Mouse (Mus musculus) kidney, postnatal 36 days (tissue): ENCODE results near the gene Mark1.

Experiments
- DNase-seq, 2 experiments: peaks; one replicate each; pipeline ENCODE4 v3.0.0; 2021 to 2022; ENCODE audit warnings: mixed read lengths in 2 of 2

Mark1 gene

DNA sequence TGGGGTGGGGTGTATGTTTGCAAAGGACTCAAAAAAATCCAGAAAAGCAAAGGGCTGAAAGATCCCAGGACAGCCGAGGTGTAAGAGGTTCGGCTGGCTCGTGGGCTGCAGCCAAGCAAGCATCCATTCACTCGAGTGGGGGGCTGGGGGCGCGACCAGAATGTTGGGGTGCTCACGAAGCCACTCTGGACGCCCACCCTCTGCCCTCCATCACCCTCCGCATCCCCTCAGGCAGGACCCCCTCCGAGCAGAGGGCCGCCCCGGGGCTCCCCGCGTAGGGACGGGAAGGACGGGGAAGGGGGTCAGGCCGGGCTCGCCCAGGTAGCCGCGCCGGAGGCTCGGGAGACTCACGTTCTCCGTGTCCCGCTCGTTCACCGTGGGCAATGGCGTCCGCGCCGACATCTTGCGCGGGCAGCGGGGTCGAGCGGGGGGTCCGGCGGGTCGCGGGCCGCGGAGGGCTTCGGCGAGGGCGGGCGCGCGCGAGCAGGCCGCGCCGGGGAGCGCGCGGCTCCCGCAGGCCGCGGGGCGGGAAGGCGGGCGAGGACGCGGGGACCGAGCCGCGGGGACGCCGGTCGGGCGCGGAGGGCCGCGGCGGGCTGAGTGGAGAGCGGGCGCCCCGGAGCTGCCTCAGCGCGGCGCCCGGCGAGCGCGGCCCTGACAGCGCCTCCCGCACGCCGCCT is at the start of gene Mark1:
Mark1 (minus strand) TSS at position 500 of the 680 bp plus-strand sequence.
- peak in 1 of 2 experiments; percentile 27 for DNase-seq

DNA sequence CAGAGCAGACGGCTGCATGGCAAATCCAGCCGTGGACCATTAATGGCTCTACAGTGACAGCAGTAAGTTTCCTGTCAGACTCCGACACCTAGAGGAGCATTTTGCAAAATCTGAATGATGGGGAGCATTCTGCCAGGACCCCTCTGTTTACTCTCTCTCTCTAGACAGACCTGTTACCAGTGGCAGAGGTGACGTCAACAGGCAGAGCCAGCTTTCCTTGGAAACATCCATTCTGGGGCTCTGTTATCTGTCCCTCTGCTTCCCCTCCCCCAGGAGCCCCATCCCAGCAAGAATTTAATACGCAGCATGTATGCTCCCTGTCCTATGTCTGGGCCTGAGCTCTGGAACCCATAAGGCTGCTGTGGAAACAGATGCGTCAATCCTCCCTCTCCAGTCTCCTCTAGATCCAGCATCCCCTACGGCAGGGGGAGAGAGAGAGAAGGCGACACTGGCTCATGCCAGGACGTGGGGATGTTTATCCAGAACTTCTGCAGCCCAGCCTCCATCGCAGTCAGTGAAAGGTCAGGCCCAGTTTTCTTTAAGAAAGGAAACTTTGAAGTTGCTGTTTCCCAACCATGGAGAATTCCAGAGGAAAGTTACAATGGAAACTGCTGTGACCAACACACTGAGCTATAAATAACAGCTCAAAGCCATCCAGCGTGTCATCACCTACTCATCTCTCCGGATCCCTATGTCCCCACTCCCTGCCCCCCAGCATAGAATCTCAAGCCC is 48.3 kb upstream of the Mark1 start:
- no peak for DNase-seq

DNA sequence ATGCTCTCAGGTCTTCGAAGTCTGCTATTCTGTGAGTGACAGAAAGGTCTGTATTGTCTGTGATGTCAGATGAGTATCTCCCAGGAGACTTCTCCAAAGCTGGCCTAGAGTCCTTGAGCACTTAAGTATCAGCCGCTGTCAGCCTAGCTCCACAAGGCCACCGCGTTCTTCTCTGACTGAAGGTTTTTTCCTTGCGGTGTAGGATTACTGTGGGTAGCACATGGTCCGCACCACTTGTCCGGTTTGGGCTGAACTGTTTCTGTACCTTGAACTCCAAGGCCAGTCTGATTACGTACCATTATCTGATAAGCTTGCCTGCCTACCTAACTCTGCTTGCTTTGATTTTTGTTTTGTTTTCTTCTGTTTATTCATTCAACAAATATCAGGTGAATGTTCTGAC is 47.1 kb upstream of the Mark1 start:
- DNase-seq, result no peak

DNA sequence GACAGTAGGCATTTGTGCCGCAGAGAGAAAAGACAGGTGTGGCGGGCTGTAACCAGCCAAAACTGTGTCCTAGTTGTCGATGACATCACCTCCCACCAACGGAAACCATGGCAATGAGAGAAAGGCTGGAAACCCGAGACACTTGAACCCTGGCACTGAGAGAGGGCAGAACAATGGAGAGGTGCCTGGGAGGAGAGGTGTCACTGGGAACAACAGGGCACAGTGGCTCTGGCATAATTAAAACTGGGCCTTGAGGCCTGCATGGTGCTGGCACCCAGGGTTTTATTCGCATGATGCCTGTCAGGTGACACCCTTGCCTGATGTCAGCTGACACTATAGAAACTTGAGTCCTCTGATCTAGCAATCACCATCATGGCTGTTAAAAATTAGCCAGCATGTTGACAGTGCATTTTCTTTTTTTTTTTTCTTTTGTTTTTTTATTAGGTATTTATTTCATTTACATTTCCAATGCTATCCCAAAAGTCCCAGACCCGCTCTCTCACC is 38.9 kb upstream of the Mark1 start:
- no peak for DNase-seq

DNA sequence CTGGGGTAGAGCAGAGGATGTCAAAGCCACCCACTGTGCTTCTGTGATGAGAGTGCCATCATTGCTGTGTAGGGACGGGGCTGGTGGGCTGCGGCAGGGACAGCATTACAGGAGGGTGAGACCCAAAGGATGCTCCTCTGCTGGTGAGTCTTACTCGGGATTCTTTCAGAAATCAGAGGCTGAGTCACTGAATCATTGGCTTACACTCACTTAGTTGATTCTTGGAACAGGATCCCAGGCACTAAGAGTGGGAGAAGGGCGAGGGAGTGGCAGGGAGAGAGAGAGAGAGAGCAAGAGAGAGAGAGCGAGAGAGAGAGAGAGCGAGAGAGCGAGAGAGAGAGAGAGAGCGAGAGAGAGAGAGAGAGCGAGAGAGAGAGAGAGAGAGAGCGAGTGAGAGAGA is 31.2 kb upstream of the Mark1 start:
- DNase-seq, result no peak

DNA sequence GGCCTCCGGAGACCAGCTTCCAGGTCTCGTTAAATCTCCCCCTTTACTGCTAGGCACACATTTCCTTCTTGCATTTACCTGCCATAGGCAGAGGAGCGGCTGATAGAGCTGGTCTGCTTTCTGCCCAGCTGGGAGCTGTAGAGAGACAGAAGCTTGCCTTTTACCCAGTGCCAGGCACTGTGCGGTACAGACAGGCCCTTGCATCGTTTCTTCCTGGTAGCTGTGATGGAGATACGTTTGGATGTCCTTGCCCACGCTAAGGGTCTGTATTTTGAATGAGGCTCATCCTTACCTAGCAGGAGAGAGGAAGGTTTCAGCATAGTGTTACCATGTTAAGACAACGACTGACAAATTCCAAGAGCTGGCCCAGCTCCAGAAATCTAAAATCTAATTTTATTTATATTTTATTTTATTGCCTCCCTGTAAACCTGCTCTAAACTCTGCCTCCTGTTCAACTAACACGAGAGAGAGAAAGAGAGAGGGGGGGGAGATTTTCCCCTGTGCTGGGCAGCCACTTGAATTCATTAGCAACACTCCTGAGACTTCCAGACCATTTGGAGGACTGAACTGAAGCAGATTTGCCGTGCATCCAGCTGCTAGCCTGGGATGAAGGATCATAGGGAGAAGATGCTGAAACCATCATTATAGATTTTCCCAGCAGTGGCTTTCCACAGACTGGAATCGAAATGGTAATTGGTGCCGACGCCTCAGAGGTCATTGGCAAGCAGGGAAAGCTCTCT is 21.2 kb upstream of the Mark1 start:
- DNase-seq, result no peak

DNA sequence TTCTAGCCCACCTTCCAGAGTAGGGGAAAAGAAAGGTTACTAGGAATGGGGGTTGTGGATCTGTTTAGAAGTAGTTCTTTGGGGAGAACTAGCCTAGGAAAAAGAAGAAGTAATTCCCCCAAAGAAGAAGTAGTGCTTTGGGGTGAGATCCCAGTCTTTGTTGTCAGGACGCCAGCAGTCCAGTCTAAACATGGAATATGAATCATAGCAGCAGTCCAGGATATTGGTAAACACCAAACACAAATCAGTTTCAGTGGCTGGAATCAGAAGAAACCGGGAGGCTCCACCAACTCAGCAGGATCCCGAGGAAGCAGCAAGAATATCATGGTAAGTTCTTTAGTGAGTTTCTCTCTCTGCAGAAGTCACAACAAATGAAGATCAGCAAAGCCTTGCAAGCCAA is 13.2 kb upstream of the Mark1 start:
- DNase-seq, result no peak

DNA sequence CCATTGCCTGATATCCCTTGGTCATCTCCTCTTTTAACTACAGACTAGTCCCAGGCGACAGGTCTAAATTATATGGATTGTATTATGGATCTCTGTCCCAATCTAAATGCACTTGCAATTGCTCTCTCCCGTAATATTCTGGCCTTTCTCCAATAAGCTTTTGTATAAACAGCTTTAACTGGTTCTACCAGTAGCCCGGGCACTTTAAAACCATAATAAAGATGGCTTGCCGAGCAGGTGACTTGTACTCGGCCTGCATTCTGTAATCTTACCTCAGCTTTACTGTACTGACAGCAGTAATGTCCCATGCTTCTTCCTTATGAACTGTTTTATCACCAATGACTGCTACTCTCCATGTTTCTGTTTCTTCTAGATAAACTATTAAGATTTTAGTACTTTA is 7.7 kb upstream of the Mark1 start:
- no peak for DNase-seq

DNA sequence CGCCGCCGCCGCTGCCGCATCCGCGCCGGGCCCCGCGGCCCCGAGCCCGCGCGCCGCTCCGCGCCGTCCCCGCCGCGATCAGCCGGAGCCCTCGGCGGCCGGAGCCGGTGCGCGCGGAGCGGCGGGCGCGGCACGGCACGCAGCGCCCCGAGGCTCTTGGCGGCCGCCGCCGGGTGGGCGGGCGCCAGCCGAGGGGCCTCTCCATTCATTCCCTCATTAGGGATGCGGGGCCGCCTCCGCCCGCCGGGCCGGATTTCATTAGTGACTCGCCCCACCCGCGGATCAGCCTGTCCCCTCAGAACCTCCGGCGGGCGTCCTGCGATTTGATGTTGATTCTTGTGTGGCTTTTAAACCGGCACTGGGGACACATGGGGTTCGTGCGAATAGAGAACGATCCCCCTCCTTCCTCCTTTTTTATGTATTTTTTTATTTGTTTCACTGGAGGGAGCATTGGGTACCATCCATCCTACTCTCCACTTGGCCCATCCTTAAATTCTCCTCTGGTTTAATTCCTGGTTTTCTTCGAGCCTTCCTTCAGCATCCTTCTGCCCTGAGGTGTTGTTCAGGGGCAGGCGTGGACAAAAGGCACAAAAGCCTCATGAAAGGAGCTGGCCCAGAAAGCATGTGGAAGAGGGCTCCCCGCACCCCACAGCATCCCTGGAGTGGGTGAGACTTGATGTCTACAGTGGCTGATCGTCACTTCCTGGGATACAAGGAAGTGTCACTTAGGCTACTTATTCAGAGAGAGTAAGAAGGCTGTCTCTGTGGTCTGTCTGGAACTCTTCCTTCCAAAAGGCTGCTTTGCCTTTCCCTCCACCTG is 620 bp upstream of the Mark1 start:
- DNase-seq, result peak; percentile 8 to 27

DNA sequence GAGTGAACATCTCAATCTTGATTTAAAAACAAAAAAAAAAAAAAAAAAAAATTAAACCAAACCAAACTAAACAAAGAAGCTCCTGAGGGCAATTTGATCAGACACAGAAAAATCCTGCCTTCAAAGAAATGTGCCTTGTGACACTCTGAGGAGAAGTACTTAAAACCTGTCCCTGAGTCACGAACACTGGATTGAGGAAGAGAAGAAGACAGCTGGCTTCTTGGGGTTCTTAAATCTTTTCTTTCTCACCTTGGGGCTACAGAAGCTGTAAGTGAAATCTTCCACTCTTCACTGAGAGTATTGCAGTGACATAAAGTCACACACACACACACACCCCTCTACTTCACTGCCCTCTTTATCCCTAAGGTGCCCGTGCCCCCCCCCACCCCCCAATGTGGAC is 739 bp downstream of the Mark1 start:
- no peak for DNase-seq

DNA sequence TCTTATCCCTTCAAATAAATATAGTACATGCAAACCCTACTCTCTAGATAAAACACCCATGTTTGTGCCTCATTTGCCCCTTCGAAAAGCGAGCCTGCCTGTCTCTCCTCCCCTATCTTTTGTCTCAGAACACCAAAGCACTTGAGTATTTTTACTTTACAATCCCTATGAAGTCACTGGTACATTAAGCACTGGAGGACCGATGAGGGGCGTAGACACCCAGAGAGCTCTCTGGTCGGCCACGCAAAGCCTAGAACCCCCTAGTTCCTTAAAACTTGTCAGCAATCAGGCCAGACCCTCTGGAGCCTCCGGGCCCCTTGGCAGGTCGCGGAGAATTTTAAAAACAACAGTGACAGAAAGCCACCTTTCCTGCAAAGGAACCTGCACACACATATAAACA is 1.2 kb downstream of the Mark1 start:
- DNase-seq, result no peak

DNA sequence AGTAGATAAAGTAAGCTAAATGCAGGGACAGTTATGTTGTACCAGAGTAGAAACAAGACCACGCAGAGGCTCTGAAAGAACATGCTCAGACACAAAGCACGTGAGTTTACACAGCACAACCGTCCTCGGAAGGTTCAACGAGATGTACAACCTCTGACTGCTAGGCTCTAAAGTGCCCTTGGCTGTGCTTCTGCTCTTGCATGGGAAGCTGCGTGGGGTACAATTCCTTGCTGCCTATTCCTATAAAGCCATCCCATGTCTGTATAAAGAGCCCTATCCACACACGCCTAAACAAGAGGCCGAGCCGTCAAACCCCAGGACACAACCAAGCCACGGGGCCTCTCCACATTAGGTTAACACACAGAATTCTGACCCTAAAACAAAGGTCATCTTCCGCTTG is 1.9 kb downstream of the Mark1 start:
- no peak for DNase-seq

DNA sequence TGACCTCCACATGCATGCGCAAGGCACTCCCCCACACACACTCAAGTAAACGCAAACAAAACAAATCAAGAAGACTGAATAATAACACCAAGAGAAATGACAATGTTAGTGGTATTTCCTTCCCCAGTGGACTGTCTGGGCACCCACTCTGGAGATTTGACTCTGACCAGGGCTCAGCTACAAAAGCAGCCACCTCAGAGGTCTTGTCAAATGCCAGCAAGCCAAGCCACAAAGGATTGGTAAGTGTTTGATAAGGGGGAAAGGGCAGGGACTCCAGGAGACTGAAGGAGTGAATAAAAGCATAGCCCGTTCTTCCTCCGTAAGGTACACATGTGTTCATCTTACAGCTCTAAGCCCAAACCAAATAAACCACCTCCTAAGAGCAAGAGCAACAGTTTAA is 4.0 kb downstream of the Mark1 start:
- no peak for DNase-seq

DNA sequence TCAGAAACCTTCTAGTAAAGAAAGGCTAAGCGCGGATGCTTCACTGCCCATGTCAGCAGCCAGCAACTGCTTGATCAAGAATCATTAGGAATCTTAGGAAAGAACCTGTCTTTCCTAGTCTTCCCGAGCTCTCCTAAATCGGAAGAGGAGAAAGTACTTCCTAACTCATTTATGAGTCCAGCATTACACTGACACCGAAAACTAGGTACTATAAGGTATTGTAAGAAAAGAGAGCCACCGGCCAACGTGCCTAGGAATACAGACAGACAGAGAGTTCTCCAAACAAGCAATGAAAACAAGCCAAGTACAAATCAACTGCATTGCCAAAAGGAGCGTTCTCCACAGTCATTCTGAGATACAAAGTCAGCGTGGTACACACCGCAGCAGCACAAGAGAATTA is 8.2 kb downstream of the Mark1 start:
- DNase-seq, result no peak

DNA sequence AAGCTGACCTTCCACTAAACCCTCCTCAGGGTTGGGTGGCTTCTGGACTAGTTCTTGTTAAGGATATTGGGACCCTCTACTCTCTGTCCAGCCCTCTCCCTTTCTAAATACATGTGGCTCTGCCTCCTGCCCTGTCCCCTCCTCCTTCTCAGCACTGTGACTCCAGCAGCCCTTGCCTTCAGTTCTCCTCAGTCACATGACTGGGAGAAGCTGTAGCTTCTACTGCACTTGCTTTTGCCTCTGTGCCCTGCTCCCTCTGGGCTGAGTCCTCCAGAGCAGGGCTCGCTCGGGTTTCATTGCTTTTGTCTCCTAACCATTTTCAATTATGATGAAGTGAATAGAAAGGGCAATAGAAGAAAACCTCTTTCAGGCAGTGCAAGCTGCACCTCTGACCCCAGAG is 12.6 kb downstream of the Mark1 start:
- no peak for DNase-seq

DNA sequence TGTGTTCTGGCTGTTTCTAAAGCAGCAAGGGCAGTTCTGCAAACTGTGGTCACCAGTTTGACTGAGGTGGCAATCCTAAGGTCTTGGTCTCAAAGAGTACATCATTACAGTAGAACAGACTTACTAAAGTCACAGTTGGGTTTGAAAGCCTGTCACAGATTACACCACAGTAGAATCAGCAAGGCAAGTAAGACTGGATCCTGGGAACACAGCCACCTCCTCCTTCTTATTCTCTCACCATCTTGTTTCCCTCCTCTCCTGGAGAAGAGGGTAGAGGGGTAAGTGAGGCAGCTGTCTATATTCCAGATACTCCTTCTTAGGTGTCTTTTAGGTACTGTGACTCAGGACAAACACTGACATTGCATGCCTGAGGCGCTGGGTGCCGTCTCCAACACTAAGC is 14.6 kb downstream of the Mark1 start:
- DNase-seq, result no peak

DNA sequence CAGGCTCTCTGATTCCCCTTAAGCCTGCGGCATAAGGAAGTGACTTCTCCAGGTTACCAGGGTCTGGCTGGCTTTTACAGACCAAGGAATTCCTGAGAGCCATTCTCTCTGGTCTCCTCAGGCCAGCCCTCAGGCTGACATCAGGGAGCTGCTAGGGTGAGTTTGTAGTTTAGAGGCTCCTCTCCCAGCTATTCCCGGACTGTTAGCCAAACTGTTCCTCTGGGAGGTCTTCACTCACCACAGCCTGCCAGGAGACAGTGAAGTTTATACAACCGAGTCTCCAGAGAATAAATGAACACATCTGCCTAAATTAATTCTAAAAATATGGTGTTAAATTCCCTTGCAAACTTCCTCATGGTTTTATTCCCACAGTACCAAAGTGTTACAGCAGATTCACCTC is 15.6 kb downstream of the Mark1 start:
- DNase-seq, result no peak

DNA sequence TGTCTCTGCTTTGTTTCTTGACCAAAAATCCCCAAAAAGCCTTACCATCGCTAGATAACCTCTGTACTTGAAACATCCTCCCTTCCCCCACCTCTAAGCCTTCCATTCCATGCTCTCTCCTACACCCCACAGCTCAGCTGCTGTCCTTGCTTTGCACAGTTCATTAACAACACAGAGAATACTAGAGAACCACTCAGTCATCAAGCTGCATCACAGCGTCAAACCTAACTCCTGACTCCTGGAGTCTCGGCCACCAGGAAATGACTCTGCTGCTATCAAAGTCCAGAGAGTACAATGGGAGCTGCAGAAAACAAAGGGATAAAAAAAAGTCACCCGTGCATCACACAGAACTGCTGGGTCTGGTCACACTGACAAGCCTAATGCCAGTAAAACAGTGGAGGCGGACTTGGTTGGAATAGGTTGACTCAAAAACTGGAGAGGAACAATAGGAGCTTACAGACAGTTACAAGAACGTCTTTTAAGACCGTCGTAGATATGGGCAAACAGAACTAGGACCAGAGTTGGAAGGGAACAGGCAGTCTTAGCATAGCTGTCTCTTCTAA is 27.1 kb downstream of the Mark1 start:
- no peak for DNase-seq

DNA sequence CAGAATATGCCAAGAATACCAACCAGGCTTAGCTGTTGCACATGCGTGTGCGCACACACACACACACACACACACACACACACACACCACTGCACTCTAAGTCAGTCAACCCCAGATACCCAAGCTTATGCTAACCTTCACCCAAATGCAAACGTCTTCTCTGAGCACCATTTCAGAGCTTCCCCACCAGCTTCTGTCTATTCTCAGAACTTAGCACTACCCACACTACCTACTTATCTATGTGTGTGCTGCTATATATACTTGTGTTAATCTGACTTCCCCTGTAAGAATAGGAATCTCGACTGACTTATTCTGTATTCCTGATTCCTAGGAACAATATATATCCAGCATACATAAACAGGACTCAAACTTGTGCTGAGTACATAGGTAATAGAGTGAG is 30.0 kb downstream of the Mark1 start:
- no peak for DNase-seq

DNA sequence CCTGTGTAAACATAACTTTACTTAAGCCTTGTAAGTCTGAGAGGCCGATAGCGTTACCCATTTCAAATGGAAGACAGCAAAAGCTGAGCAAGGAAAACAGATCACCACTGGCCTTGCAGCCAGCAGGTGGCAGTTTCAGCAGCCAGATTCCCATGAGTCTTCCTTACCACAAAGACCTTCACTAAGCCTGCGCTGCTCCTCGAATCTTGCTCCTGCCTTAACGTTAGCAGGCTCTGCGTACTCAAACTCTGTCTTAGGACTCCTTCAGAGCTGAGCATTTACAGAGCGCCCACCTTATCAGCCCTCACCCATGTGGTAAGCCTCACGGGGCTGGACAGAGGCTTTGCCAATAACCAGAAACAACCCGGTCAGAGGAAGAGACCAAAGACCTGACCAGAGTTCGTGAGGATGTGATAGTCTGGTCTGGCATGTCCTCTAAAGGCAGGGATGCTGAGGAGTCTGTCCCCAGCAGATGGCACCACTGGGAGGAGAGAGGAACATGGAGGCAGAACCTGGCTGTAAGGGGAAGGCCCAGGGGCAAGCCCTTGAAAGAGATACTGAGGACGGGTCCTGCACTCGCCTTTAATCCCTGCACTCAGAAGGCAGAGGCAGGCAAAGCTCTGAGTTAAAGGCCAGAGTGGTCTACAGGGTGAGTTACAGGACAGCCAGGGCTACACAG is 33.5 kb downstream of the Mark1 start:
- DNase-seq, result peak; percentile 28 to 75

DNA sequence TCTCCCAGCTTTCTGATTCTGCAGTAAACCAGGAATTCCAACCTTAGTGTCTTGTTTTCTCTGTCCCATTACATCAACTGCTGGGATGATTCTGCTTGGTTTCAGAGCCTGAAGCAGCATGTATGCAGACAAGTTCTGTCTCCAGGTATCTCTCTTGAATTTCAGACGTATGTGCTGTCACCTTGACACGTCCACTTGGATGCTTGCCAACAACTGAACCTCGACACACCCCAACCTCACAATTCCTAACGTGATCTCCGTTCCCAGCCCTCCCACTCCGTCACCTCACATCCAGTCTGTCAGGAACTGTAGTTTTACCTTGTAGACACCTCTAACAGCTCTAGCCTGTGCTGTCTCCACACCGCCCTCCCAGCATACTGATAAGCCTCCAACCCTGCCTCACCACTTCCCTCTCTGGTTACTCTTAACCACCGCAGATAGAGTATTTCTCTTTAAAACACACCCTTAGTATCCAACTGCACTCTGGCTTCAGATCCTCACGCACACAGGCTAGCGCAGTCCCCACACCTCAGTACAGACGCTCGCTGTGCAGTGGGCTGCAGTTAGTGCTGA is 36.2 kb downstream of the Mark1 start:
- no peak for DNase-seq

DNA sequence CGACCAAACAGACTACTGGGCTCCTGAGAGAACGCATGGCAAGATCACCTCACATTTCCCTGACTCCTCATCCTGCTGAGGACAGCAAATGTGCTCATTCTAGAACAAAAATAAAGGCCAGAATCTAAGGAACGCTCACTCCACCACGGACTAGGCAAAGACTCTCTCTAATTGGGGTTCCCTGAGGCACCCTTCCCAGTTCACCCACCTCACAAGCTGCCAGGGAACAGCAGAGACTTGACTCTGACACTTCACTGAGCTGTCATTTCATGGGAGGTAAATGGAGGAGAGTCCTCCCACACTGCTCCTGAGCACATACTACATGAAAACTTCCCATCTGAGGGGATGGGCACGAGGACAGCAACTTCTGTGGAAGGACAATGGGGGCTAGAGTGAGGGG is 37.5 kb downstream of the Mark1 start:
- DNase-seq, result no peak
